Mouse (Mus musculus): Measurements from ENCODE around the gene Dcun1d2.
"Not testable (repeated sequence)": the region's sequence is repeated elsewhere in the genome, so short reads cannot be mapped to it uniquely, and the experiment has no call there.

Dcun1d2 gene

GRCm38 (mm10) chr8:13287692-13288623 lies at the start of gene Dcun1d2, which contains the start of gene Tmco3:
TSS of gene Dcun1d2 (minus strand) at chr8:13288131.
TSS of gene Tmco3 (plus strand) at chr8:13288190.
- DNase-seq (ENCODE audit: low spot score in 2 of 2) = peak; percentile 88 to 90

GRCm38 (mm10) chr8:13337678-13338077 lies 49.7 kb upstream of the Dcun1d2 start:
- DNase-seq (ENCODE audit: low spot score in 2 of 2) = no peak

- DNase-seq (ENCODE audit: low spot score in 2 of 2) = not testable (repeated sequence)
These were observed 49.3 kb upstream of the Dcun1d2 start for GRCm38 (mm10) chr8:13337245-13337644.

GRCm38 (mm10) chr8:13334671-13335070 lies 46.7 kb upstream of the Dcun1d2 start:
- no peak for DNase-seq (ENCODE audit: low spot score in 2 of 2)

GRCm38 (mm10) chr8:13326598-13326997 lies 38.7 kb upstream of the Dcun1d2 start:
- DNase-seq (ENCODE audit: low spot score in 2 of 2) = no peak

- no peak for DNase-seq (ENCODE audit: low spot score in 2 of 2)
These were observed 28.7 kb upstream of the Dcun1d2 start for GRCm38 (mm10) chr8:13316671-13317070.

- no peak for DNase-seq (ENCODE audit: low spot score in 2 of 2)
These were observed 27.0 kb upstream of the Dcun1d2 start for GRCm38 (mm10) chr8:13314922-13315321.

- no peak for DNase-seq (ENCODE audit: low spot score in 2 of 2)
These were observed 19.0 kb upstream of the Dcun1d2 start for GRCm38 (mm10) chr8:13306916-13307315.

- no peak for DNase-seq (ENCODE audit: low spot score in 2 of 2)
These were observed 18.5 kb upstream of the Dcun1d2 start for GRCm38 (mm10) chr8:13306309-13306909.

GRCm38 (mm10) chr8:13305884-13306283 lies 18.0 kb upstream of the Dcun1d2 start:
- DNase-seq (ENCODE audit: low spot score in 2 of 2) = no peak

- no peak for DNase-seq (ENCODE audit: low spot score in 2 of 2)
These were observed 17.5 kb upstream of the Dcun1d2 start for GRCm38 (mm10) chr8:13305459-13305858.

GRCm38 (mm10) chr8:13301036-13301435 lies 13.1 kb upstream of the Dcun1d2 start:
- no peak for DNase-seq (ENCODE audit: low spot score in 2 of 2)

- no peak for DNase-seq (ENCODE audit: low spot score in 2 of 2)
These were observed 11.6 kb upstream of the Dcun1d2 start for GRCm38 (mm10) chr8:13299571-13299970.

GRCm38 (mm10) chr8:13293677-13294470 lies 5.9 kb upstream of the Dcun1d2 start:
- no peak for DNase-seq (ENCODE audit: low spot score in 2 of 2)

- peak; percentile 36 to 68 for DNase-seq (ENCODE audit: low spot score in 2 of 2)
These were observed 4.4 kb upstream of the Dcun1d2 start for GRCm38 (mm10) chr8:13292364-13292763.

- no peak for DNase-seq (ENCODE audit: low spot score in 2 of 2)
These were observed 715 bp upstream of the Dcun1d2 start for GRCm38 (mm10) chr8:13288646-13289045.

GRCm38 (mm10) chr8:13287304-13287691 lies 633 bp downstream of the Dcun1d2 start:
- peak; percentile 69 to 73 for DNase-seq (ENCODE audit: low spot score in 2 of 2)

GRCm38 (mm10) chr8:13283200-13283599 lies 4.7 kb downstream of the Dcun1d2 start:
- no peak for DNase-seq (ENCODE audit: low spot score in 2 of 2)

GRCm38 (mm10) chr8:13276941-13277447 lies 10.9 kb downstream of the Dcun1d2 start:
- no peak for DNase-seq (ENCODE audit: low spot score in 2 of 2)

GRCm38 (mm10) chr8:13272834-13273233 lies 15.1 kb downstream of the Dcun1d2 start:
- DNase-seq (ENCODE audit: low spot score in 2 of 2) = no peak

- no peak for DNase-seq (ENCODE audit: low spot score in 2 of 2)
These were observed 20.4 kb downstream of the Dcun1d2 start for GRCm38 (mm10) chr8:13267566-13267965.

GRCm38 (mm10) chr8:13263376-13263775 lies 24.6 kb downstream of the Dcun1d2 start:
- DNase-seq (ENCODE audit: low spot score in 2 of 2) = no peak
